Comparison of ENCODE assay signal across 11 mouse cellular contexts in genomic region chr7:44427666-44428065, GRCm38 (mm10). TPM values are rescaled to one million over a fixed set of nuclear protein-coding genes. Genes with fewer than 3 reads are reported as not detected.
DNase-seq lines count a peak whose midpoint lies in the region; ATAC-seq and TF ChIP-seq lines count a peak whose summit lies in the region.
"Had no signal": no experiment of that assay in that cellular context is flagged by ENCODE, and none has a peak within 500 bp of the region (broad histone marks: within the 10 kb centered on the region; RNA-seq: fewer than 3 reads in every experiment).

No protein-coding gene starts in this region.

- H3K4me1 ChIP-seq in embryonic facial prominence, embryonic 15.5 days: peaks cover 22% of the 10 kb centered on the region
- peaks cover 29% of the 10 kb centered on the region for H3K4me1 ChIP-seq in hindbrain, embryonic 16.5 days (ENCODE audit: control insufficient read depth, insufficient read depth, low read depth, low read length)
- H3K4me1 ChIP-seq in neural tube, embryonic 13.5 days (replicated peaks): peaks cover 48% of the 10 kb centered on the region

- no peak; the same call in 1 of the 2 replicates for ATAC-seq in embryonic facial prominence, embryonic 15.5 days (ENCODE audit: insufficient number of reproducible peaks, low FRiP score, low TSS enrichment, low read depth)
- ATAC-seq in hindbrain, embryonic 16.5 days: 0 out of 2 replicates have a peak, but pooled peaks have one; percentile 3
- 0 out of 2 replicates have a peak, but pooled peaks have one; percentile 9 for ATAC-seq in neural tube, embryonic 13.5 days (ENCODE audit: low read depth)

- DNase-seq in left cerebral cortex, adult 2 months (ENCODE audit: extremely low spot score in 1 of 2, low spot score in 2 of 2): no peak
- DNase-seq in left cerebral cortex, postnatal 14 days (ENCODE audit: low spot score in 2 of 2): no peak
- DNase-seq in adrenal gland, adult 18-20 months (ENCODE audit: low spot score in 2 of 2): no peak
- no peak for DNase-seq in gastrocnemius, postnatal 25 days
- no peak for DNase-seq in thymus, postnatal 14 days
- DNase-seq: lung, adult 2 months; thymus, postnatal 25 days had no signal

- H3K36me3 ChIP-seq in embryonic facial prominence, embryonic 15.5 days: no peaks in the 10 kb centered on the region
- no peaks in the 10 kb centered on the region for H3K36me3 ChIP-seq in hindbrain, embryonic 16.5 days (ENCODE audit: control insufficient read depth, insufficient read depth, low read length)
- no peaks in the 10 kb centered on the region for H3K36me3 ChIP-seq in neural tube, embryonic 13.5 days

- TF ChIP-seq CTCF in left cerebral cortex, adult 2 months (IDR thresholded peaks at IDR 0.05): no peak

- H3K27ac ChIP-seq in left cerebral cortex, adult 2 months: peak overlapping the region; percentile 73
- H3K27ac ChIP-seq in embryonic facial prominence, embryonic 15.5 days (replicated peaks): no peak overlapping the region
- peak overlapping the region; percentile 99 for H3K27ac ChIP-seq in hindbrain, embryonic 16.5 days (ENCODE audit: low read depth, low read length)
- peak overlapping the region; percentile 99 for H3K27ac ChIP-seq in neural tube, embryonic 13.5 days (replicated peaks)

- H3K9me3 ChIP-seq in embryonic facial prominence, embryonic 15.5 days (replicated peaks): no peaks in the 10 kb centered on the region
- no peaks in the 10 kb centered on the region for H3K9me3 ChIP-seq in hindbrain, embryonic 16.5 days (ENCODE audit: control insufficient read depth, low read length)
- H3K9me3 ChIP-seq in neural tube, embryonic 13.5 days: no peaks in the 10 kb centered on the region

- peak overlapping the region; percentile 47 for H3K4me3 ChIP-seq in left cerebral cortex, adult 2 months
- H3K4me3 ChIP-seq in embryonic facial prominence, embryonic 15.5 days (replicated peaks): peak overlapping the region; percentile 61
- peak overlapping the region; percentile 80 for H3K4me3 ChIP-seq in hindbrain, embryonic 16.5 days (ENCODE audit: low read length)
- peak overlapping the region; percentile 77 for H3K4me3 ChIP-seq in neural tube, embryonic 13.5 days

- H3K4me2 ChIP-seq in embryonic facial prominence, embryonic 15.5 days (replicated peaks): peak overlapping the region; percentile 81
- H3K4me2 ChIP-seq in hindbrain, embryonic 16.5 days (ENCODE audit: low read length): peak overlapping the region; percentile 85
- peak overlapping the region; percentile 53 for H3K4me2 ChIP-seq in neural tube, embryonic 13.5 days

- 9% methylated on average over 8 of the region's 8 CpGs for WGBS in embryonic facial prominence, embryonic 15.5 days
- 16% methylated on average over 8 of the region's 8 CpGs for WGBS in hindbrain, embryonic 16.5 days
- 10% methylated on average over 8 of the region's 8 CpGs for WGBS in neural tube, embryonic 13.5 days

- no peak overlapping the region for H3K9ac ChIP-seq in embryonic facial prominence, embryonic 15.5 days
- peak overlapping the region; percentile 99 for H3K9ac ChIP-seq in hindbrain, embryonic 16.5 days (ENCODE audit: low read depth, low read length)
- peak overlapping the region; percentile 97 for H3K9ac ChIP-seq in neural tube, embryonic 13.5 days

- intact Hi-C loops in left cerebral cortex, adult 2 months (cut with DNase I): loop anchor here (2.0 kb wide), 1 partner anchor 21 kb away; no protein-coding TSS in a partner anchor
- intact Hi-C loops in left cerebral cortex, postnatal 14 days (cut with DNase I): no loop called here

- peaks cover 54% of the 10 kb centered on the region for H3K27me3 ChIP-seq in embryonic facial prominence, embryonic 15.5 days
- H3K27me3 ChIP-seq in hindbrain, embryonic 16.5 days (replicated peaks; ENCODE audit: control insufficient read depth, insufficient read depth, low read length): no peaks in the 10 kb centered on the region
- no peaks in the 10 kb centered on the region for H3K27me3 ChIP-seq in neural tube, embryonic 13.5 days

RNA-seq across cellular contexts. Expression of gene Lrrc4b, which starts 1.2 kb away (rescaled TPM):
- total RNA-seq in left cerebral cortex, adult 2 months (2021): 100 to 1,000 TPM; 278 to 294 TPM
- 100 to 1,000 TPM; 269 to 330 TPM for total RNA-seq in left cerebral cortex, postnatal 14 days (2021)
- polyA plus RNA-seq in embryonic facial prominence, embryonic 15.5 days (2015; fragmentation: Nextera tagmentation; extraction: Ambion mirVana): 1.3 TPM in 2 replicates
- polyA plus RNA-seq in hindbrain, embryonic 16.5 days (2015; fragmentation: Nextera tagmentation; extraction: Ambion mirVana): 12.4 and 12.6 TPM in 2 replicates
- polyA plus RNA-seq in neural tube, embryonic 13.5 days (2015; fragmentation: Nextera tagmentation; extraction: Ambion mirVana): 11.3 and 13.3 TPM in 2 replicates
- total RNA-seq in adrenal gland, adult 18-20 months (2021): 1 to 10 TPM; 5.0 to 7.3 TPM
- under 1 TPM; 0.24 to 0.43 TPM for total RNA-seq in gastrocnemius, postnatal 25 days (2021)

RNA-seq across cellular contexts. Expression of gene Aspdh, which starts 37.5 kb away (rescaled TPM):
- 10 to 100 TPM in 1 of 2 experiments, 1 to 10 TPM in 1; 9.8 to 10.0 TPM for total RNA-seq in left cerebral cortex, adult 2 months (2021)
- total RNA-seq in left cerebral cortex, postnatal 14 days (2021): 10 to 100 TPM; 11.2 to 13.4 TPM
- polyA plus RNA-seq in embryonic facial prominence, embryonic 15.5 days (2015; fragmentation: Nextera tagmentation; extraction: Ambion mirVana): 0.20 and 0.81 TPM in 2 replicates
- polyA plus RNA-seq in hindbrain, embryonic 16.5 days (2015; fragmentation: Nextera tagmentation; extraction: Ambion mirVana): 3.1 and 3.9 TPM in 2 replicates
- polyA plus RNA-seq in neural tube, embryonic 13.5 days (2015; fragmentation: Nextera tagmentation; extraction: Ambion mirVana): 1.6 and 2.9 TPM in 2 replicates
- total RNA-seq in adrenal gland, adult 18-20 months (2021): not detected
- total RNA-seq in gastrocnemius, postnatal 25 days (2021): not detected
- total RNA-seq: MEL had no signal

RNA-seq across cellular contexts. Expression of gene Josd2, which starts 40.1 kb away (rescaled TPM):
- 10 to 100 TPM; 72.3 to 86.6 TPM for total RNA-seq in left cerebral cortex, adult 2 months (2021)
- 10 to 100 TPM; 60.6 to 63.2 TPM for total RNA-seq in left cerebral cortex, postnatal 14 days (2021)
- 121 and 124 TPM in 2 replicates for polyA plus RNA-seq in embryonic facial prominence, embryonic 15.5 days (2015; fragmentation: Nextera tagmentation; extraction: Ambion mirVana)
- 42.5 and 46.2 TPM in 2 replicates for polyA plus RNA-seq in hindbrain, embryonic 16.5 days (2015; fragmentation: Nextera tagmentation; extraction: Ambion mirVana)
- polyA plus RNA-seq in neural tube, embryonic 13.5 days (2015; fragmentation: Nextera tagmentation; extraction: Ambion mirVana): 49.9 and 54.3 TPM in 2 replicates
- total RNA-seq in adrenal gland, adult 18-20 months (2021): 10 to 100 TPM; 40.0 to 42.6 TPM
- 10 to 100 TPM; 62.8 to 69.1 TPM for total RNA-seq in gastrocnemius, postnatal 25 days (2021)

RNA-seq across cellular contexts. Expression of gene 1700008O03Rik, which starts 42.0 kb away (rescaled TPM):
- 1 to 10 TPM; 1.5 to 2.7 TPM for total RNA-seq in left cerebral cortex, adult 2 months (2021)
- 1 to 10 TPM; 2.3 TPM for total RNA-seq in left cerebral cortex, postnatal 14 days (2021)
- 1.4 and 1.5 TPM in 2 replicates for polyA plus RNA-seq in embryonic facial prominence, embryonic 15.5 days (2015; fragmentation: Nextera tagmentation; extraction: Ambion mirVana)
- polyA plus RNA-seq in hindbrain, embryonic 16.5 days (2015; fragmentation: Nextera tagmentation; extraction: Ambion mirVana): 3.6 and 3.8 TPM in 2 replicates
- polyA plus RNA-seq in neural tube, embryonic 13.5 days (2015; fragmentation: Nextera tagmentation; extraction: Ambion mirVana): 1.0 and 1.5 TPM in 2 replicates
- 1 to 10 TPM in 1 of 2 experiments, under 1 TPM in 1; 0.86 to 1.0 TPM for total RNA-seq in adrenal gland, adult 18-20 months (2021)
- not detected for total RNA-seq in gastrocnemius, postnatal 25 days (2021)
- total RNA-seq: MEL had no signal

RNA-seq across cellular contexts. Expression of gene Syt3, which starts 43.8 kb away (rescaled TPM):
- 10 to 100 TPM; 59.5 to 63.7 TPM for total RNA-seq in left cerebral cortex, adult 2 months (2021)
- 10 to 100 TPM; 77.1 to 81.9 TPM for total RNA-seq in left cerebral cortex, postnatal 14 days (2021)
- polyA plus RNA-seq in embryonic facial prominence, embryonic 15.5 days (2015; fragmentation: Nextera tagmentation; extraction: Ambion mirVana): 2.7 and 3.4 TPM in 2 replicates
- polyA plus RNA-seq in hindbrain, embryonic 16.5 days (2015; fragmentation: Nextera tagmentation; extraction: Ambion mirVana): 74.8 and 75.6 TPM in 2 replicates
- polyA plus RNA-seq in neural tube, embryonic 13.5 days (2015; fragmentation: Nextera tagmentation; extraction: Ambion mirVana): 24.9 and 28.4 TPM in 2 replicates
- total RNA-seq in adrenal gland, adult 18-20 months (2021): 1 to 10 TPM; 4.7 to 6.9 TPM
- total RNA-seq in gastrocnemius, postnatal 25 days (2021): 1 to 10 TPM; 1.1 to 1.8 TPM

Comparison
In these comparisons a context has a peak if more than half of its experiments do, and no peak if none do; other contexts are left out.
1. RNA of gene Lrrc4b, which starts 1.2 kb away (total RNA-seq): 269 to 330 TPM in left cerebral cortex, postnatal 14 days and 278 to 294 TPM in left cerebral cortex, adult 2 months; 5.0 to 7.3 TPM in adrenal gland, adult 18-20 months and 0.24 to 0.43 TPM in gastrocnemius, postnatal 25 days; every median in the first group is over 10 times any median in the second.
2. RNA of gene Aspdh, which starts 37.5 kb away (total RNA-seq): 11.2 to 13.4 TPM in left cerebral cortex, postnatal 14 days and 9.8 to 10.0 TPM in left cerebral cortex, adult 2 months; not detected in adrenal gland, adult 18-20 months and not detected in gastrocnemius, postnatal 25 days; every median in the first group is over 4 times any median in the second.
3. Peak in every context shown above with its lines, with median percentiles within 50 percentile points of each other: H3K4me3 ChIP-seq and H3K4me2 ChIP-seq.